Mouse (Mus musculus) liver, postnatal 0 days (tissue): ENCODE results near the gene Def8.

Source experiments
- CTCF ChIP-seq: sonication (generic); IDR thresholded peaks from 2 replicates; pipeline ENCODE4 v1.5.1; 2016; ENCODE audit warnings: antibody characterized with exemption, low read depth
- EP300 ChIP-seq: IDR thresholded peaks from 2 replicates; pipeline ENCODE4 v1.6.1; 2016; ENCODE audit warnings: antibody characterized with exemption, low read depth, mild to moderate bottlenecking

DNA sequence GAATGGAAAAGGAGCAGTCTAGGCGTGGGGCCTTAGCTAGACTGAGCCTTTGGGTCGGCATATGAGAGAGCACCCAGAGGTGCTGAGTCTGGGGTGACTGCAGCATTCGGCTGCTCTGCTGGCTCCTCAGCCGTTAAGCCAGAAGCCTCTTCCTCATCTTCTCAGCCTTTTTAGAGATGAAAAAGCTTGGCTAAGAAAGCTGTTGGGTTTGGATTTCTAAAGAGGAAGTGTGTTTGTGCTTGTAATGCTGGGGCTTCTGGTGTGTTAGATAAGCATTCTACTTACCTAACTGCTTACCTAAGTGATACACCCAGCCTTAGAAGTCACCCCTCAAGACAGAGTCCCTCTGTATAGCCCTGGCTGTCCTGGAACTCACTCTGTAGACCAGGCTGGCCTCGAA is 27.5 kb downstream of the Def8 start:
- TF ChIP-seq CTCF = no peak
- peak; percentile 68; the same call in 1 of the 2 replicates for TF ChIP-seq EP300
